Mouse (Mus musculus) gastrocnemius, adult 2 months (tissue): Measurements from ENCODE around the gene Als2. TPM values are rescaled to one million over a fixed set of nuclear protein-coding genes. Genes with fewer than 3 reads are reported as not detected.
A peak's percentile ranks its signal among the peaks of the same experiment; 100 is the strongest.

ENCODE experiments used
- DNase-seq: peaks from one replicate; pipeline ENCODE4 v3.0.0; 2022
- H3K27ac ChIP-seq: fragments of 200-600 bp; 2 replicates; pipeline ENCODE4 v1.8.1; 2022; ENCODE audit warnings: mild to moderate bottlenecking
- H3K4me3 ChIP-seq: fragments of 200-600 bp; 2 replicates; pipeline ENCODE4 v1.8.1; 2022; ENCODE audit warnings: mild to moderate bottlenecking, moderate library complexity
- CTCF ChIP-seq: fragments of 200-600 bp; IDR thresholded peaks from 2 replicates; pipeline ENCODE4 v1.8.1; 2022; ENCODE audit warnings: antibody characterized with exemption, mild to moderate bottlenecking, moderate library complexity
- intact Hi-C: fragments of 180-260 bp; cut with DNase I; formaldehyde crosslinking; loops from one replicate; pipeline ENCODE4 v1.15.1; 2025
- long read RNA-seq, 2 experiments: library from polyadenylated mRNA; stranded (forward); transcript quantifications; one replicate each; pipeline ENCODE4 v2.0.0; 2021
- total RNA-seq, 2 experiments: library from RNA; stranded (reverse); gene quantifications; 2 replicates each; pipeline ENCODE4 v1.2.3; 2021

Gene Als2
- 10 to 100 TPM; 17.3 to 17.8 TPM for total RNA-seq
- long read RNA-seq, experiment 1, full-length matches to known transcripts, result 18 of 31 reads
- long read RNA-seq, experiment 1, partial matches to known transcripts, result 4 of 31 reads
- long read RNA-seq, experiment 1, other reads (novel, unspliced or antisense), result 9 of 31 reads
- long read RNA-seq, experiment 2, full-length matches to known transcripts, result 15 of 32 reads
- long read RNA-seq, experiment 2, partial matches to known transcripts, result 6 of 32 reads
- long read RNA-seq, experiment 2, other reads (novel, unspliced or antisense), result 11 of 32 reads

- no peak for TF ChIP-seq CTCF
- DNase-seq, result peak; percentile 99
- intact Hi-C loops, result loop anchor here (2.0 to 5.0 kb wide), 2 partner anchors 45 to 168 kb away; no protein-coding TSS in a partner anchor
- peak within 1 kb of the TSS; percentile 87 for H3K27ac ChIP-seq
- H3K4me3 ChIP-seq, result peak within 1 kb of the TSS; percentile 100
These were observed at the start of gene Als2 for GRCm38 (mm10) chr1:59236856-59237441. Gene Als2 (minus strand): TSS chr1:59237231.

- Histone ChIP-seq H3K27ac (no peak overlapping the region), H3K4me3 (no peak overlapping the region)
- DNase-seq, result no peak
- intact Hi-C loops, result no loop called here
- TF ChIP-seq CTCF, result peak; percentile 51
These were observed 49.4 kb upstream of the Als2 start for GRCm38 (mm10) chr1:59286316-59286850.

GRCm38 (mm10) chr1:59285880-59286279 is 48.8 kb upstream of the Als2 start:
- Histone ChIP-seq H3K27ac (no peak overlapping the region), H3K4me3 (no peak overlapping the region)
- intact Hi-C loops, result no loop called here
- no peak for TF ChIP-seq CTCF
- no peak for DNase-seq

GRCm38 (mm10) chr1:59272189-59272588 is 35.2 kb upstream of the Als2 start:
- Histone ChIP-seq H3K27ac (no peak overlapping the region), H3K4me3 (no peak overlapping the region)
- no peak for DNase-seq
- intact Hi-C loops, result no loop called here
- no peak for TF ChIP-seq CTCF

GRCm38 (mm10) chr1:59269951-59270689 is 33.1 kb upstream of the Als2 start:
- Histone ChIP-seq H3K27ac (peak overlapping the region; percentile 24; the same call in 1 of the 2 replicates), H3K4me3 (no peak overlapping the region)
- intact Hi-C loops, result no loop called here
- DNase-seq, result peak; percentile 19
- no peak for TF ChIP-seq CTCF

- no peak overlapping the region for H3K4me3 ChIP-seq
- TF ChIP-seq CTCF, result no peak
- no peak for DNase-seq
- H3K27ac ChIP-seq, result no peak overlapping the region
- intact Hi-C loops, result no loop called here
These were observed 32.4 kb upstream of the Als2 start for GRCm38 (mm10) chr1:59269466-59269865.

- intact Hi-C loops, result no loop called here
- no peak for TF ChIP-seq CTCF
- no peak for DNase-seq
- Histone ChIP-seq H3K27ac (no peak overlapping the region), H3K4me3 (no peak overlapping the region)
These were observed 31.9 kb upstream of the Als2 start for GRCm38 (mm10) chr1:59268931-59269330.

- Histone ChIP-seq H3K27ac (no peak overlapping the region), H3K4me3 (no peak overlapping the region)
- no peak for TF ChIP-seq CTCF
- DNase-seq, result no peak
- intact Hi-C loops, result no loop called here
These were observed 20.7 kb upstream of the Als2 start for GRCm38 (mm10) chr1:59257736-59258135.

- peak; percentile 20 for DNase-seq
- Histone ChIP-seq H3K4me3 (peak within 1 kb of the TSS; percentile 4), H3K27ac (no peak within 1 kb of the TSS)
- intact Hi-C loops, result no loop called here
- no peak for TF ChIP-seq CTCF
These were observed 19.8 kb upstream of the Als2 start, which contains the start of gene Cdk15 for GRCm38 (mm10) chr1:59256751-59257231. Gene Cdk15 (plus strand): TSS chr1:59256906.

- Histone ChIP-seq H3K4me3 (no peak overlapping the region), H3K27ac (no peak overlapping the region)
- no peak for TF ChIP-seq CTCF
- no peak for DNase-seq
- intact Hi-C loops, result no loop called here
These were observed 16.4 kb upstream of the Als2 start for GRCm38 (mm10) chr1:59253301-59253909.

GRCm38 (mm10) chr1:59252762-59253161 is 15.7 kb upstream of the Als2 start:
- intact Hi-C loops, result no loop called here
- no peak for DNase-seq
- TF ChIP-seq CTCF, result no peak
- Histone ChIP-seq H3K27ac (no peak overlapping the region), H3K4me3 (no peak overlapping the region)

- H3K4me3 ChIP-seq, result no peak overlapping the region
- peak; percentile 66 for DNase-seq
- H3K27ac ChIP-seq, result no peak overlapping the region
- peak; percentile 80 for TF ChIP-seq CTCF
- intact Hi-C loops, result loop anchor here (2.0 to 10.0 kb wide), 2 partner anchors 237 to 375 kb away; partner anchors contain the start of gene Fzd7
These were observed 10.6 kb upstream of the Als2 start for GRCm38 (mm10) chr1:59247602-59248001.
